Mouse (Mus musculus): ENCODE data around the gene Nhlrc4. TPM values are rescaled to one million over a fixed set of nuclear protein-coding genes. Genes with fewer than 3 reads are reported as not detected.

Gene Nhlrc4
- total RNA-seq, 2 experiments from 2014 or later = 0.19 TPM; not detected in 1

GRCm38 (mm10) chr17:25959630-25960467 lies 15.1 kb upstream of the Nhlrc4 start:
- intact Hi-C loops (cut with DNase I) = no loop called here
- no peak for DNase-seq

DNA sequence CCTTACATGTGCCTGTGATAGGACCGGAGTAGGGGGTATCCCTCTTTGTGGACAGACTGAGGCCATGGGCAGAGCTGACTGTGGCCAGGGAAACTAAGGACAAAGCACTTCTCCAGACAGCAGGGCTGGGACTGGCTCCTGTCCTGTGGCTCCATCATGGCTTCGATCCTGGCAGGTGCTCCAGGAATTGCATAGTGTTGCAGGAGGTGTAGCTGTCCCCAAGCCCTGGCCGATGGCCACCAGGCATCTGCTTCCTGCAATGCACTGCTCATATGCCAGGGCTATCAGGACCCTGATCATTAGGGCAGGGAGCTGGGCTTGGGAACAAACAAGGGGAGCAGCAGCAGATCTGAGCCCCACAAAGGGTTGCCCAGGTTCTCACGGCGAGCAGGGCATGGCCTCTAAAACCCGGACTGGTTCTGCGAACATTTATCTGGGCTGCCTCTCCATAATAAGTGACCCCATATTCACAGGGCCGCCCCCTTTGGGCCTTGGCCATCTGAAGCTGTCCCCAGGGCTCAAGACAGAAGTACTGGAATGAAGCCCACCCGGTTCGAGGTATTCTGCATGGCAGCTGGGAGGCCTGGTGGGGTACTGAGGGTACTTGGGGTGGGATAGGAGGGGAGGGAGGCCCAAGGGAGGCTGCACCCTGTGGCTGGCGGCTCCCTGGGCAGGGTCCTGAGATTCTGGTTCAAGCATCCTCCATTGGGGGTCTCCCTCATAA lies 14.2 kb upstream of the Nhlrc4 start:
- no peak for DNase-seq
- intact Hi-C loops (cut with DNase I) = no loop called here

- no peak for DNase-seq
- intact Hi-C loops (cut with DNase I) = no loop called here
Measured at GRCm38 (mm10) chr17:25957586-25958051, 12.9 kb upstream of the Nhlrc4 start.

DNA sequence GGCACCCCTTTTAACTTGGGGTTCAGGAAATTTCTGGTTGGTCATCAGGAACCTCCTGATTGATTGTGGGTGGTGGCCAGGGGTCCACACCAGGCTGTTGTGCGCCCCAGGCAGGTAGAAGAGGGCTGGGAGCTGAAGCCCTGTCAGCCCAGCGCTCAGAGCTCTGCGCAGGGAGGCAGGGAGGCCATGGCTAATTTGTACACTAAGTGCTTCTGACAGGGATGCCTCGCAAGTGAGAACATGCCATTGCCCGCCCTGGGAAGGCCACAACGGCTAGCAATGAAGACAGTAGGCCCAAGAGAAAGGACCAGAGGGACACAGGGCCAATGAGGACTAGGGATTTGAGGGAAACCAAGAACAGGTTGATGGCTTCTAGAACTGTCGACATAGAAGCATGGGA lies 11.9 kb upstream of the Nhlrc4 start:
- intact Hi-C loops (cut with DNase I) = no loop called here
- DNase-seq = no peak

DNA sequence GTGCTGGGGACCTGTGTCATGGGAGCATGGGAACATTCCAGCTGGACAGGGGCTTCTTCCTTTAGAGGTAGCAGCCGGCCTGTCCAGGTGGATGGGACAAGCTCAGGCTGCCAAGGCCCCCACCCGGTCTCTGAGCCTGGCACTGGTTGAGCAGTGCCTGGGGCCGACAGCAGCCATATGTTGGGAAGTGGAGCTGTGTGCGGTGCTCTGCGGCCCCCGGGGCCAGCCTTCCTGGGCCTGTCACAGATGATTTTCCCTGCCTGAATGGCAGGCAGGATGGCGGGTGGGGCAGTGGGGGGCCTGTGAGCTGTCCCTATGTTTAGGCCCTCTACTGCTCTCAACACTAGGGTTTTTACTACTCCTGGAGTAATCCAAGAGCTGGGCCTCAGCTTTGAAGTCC lies 11.4 kb upstream of the Nhlrc4 start:
- intact Hi-C loops (cut with DNase I) = no loop called here
- DNase-seq = no peak

DNA sequence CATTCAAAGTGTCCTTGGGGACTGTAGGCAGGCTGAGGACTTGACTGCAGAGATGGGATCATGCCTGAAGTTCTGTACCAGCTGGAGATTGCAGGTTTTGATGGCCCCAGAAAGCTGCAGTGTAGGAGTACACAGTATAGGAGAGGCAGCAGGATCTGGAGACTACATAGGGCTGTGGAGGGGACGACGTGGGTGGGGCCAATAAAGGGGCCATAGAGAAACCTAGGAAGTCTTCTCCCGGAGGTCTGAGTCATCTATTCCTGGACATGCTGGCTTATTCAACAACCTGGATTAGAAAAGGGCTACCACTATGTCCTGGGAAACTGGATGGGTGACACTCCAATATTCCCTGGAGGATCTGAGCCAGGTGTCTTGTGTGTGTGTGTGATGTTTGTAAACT lies 11.0 kb upstream of the Nhlrc4 start:
- intact Hi-C loops (cut with DNase I) = no loop called here
- no peak for DNase-seq

DNA sequence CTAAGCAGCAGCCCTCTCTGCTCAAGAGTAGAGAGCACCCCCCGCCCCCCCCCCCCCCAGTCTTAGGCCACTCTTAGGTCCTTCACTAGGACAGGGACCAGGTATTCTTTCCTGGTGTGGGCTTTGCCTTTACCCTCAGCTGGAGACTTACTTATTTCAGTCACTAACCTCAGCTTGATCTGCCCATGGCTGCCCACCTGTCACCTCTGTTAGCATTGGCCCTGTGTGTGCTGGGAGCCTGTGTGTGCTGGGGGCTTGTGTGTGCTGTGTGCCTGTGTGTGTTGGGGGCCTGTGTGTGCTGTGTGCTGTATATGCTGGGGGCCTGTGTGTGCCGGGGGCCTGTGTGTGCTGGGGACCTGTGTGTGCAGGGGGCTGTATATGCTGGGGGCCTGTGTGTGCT lies 9.9 kb upstream of the Nhlrc4 start:
- no peak for DNase-seq
- intact Hi-C loops (cut with DNase I) = no loop called here

GRCm38 (mm10) chr17:25953161-25953560 lies 8.4 kb upstream of the Nhlrc4 start:
- DNase-seq = no peak
- intact Hi-C loops (cut with DNase I) = no loop called here

- intact Hi-C loops (cut with DNase I) = no loop called here
- no peak for DNase-seq
Measured at GRCm38 (mm10) chr17:25951803-25952623, 7.3 kb upstream of the Nhlrc4 start, which contains the start of gene A930017K11Rik. Gene A930017K11Rik, minus strand, starts transcription at chr17:25952565.

GRCm38 (mm10) chr17:25951225-25951802 lies 6.6 kb upstream of the Nhlrc4 start:
- DNase-seq = no peak
- intact Hi-C loops (cut with DNase I) = no loop called here

- no peak for DNase-seq
- intact Hi-C loops (cut with DNase I) = no loop called here
Measured at GRCm38 (mm10) chr17:25950706-25951105, 5.9 kb upstream of the Nhlrc4 start.

- no peak for DNase-seq
Measured at GRCm38 (mm10) chr17:25949981-25950380, 5.2 kb upstream of the Nhlrc4 start.

GRCm38 (mm10) chr17:25948051-25948450 lies 3.3 kb upstream of the Nhlrc4 start:
- intact Hi-C loops (cut with DNase I) = no loop called here
- DNase-seq = no peak

More at GRCm38 (mm10) chr17:25949981-25950380, 5.2 kb upstream of the Nhlrc4 start:
- intact Hi-C loops (cut with DNase I) = no loop called here

DNA sequence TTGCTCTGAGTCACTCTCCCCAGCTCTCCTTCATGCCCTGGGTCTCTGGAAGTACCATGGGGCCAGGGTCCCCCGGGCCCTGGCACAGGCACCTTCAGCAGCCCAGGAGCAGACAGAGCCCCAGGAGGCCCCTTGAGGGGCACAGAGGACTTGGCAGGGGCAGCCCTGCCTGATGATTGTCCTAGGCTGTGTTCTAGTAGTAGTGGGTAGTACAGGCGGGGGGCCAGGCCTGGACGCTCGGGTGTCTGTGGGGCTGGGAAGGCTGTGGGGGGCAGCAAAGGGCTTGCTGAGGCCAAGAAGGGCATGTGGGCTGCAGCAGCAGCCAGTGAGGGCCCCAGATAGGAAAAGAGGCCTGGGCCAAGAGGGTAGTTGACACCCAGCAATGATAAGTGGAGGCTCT lies 2.8 kb upstream of the Nhlrc4 start:
- intact Hi-C loops (cut with DNase I) = no loop called here
- DNase-seq = no peak

DNA sequence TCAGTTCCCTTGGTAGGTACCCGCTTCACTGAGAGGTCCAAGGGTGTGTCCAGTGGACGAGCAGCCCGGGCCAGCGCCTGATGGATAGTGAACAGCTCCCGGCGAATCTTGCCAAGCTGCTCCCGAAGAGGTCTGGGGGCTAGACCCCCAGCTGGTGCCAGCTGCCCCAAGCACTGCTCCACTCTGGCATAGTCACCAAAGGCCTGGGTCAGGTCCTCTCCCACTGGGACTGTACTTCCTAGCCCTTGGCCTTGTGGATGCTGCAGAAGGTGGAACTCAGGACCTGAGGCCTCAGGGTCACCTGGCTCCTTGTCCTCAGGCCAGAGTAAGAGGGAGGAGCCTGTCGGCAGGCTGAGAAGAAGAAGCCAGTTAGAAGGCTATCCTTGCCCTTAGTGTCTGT lies 2.1 kb upstream of the Nhlrc4 start:
- intact Hi-C loops (cut with DNase I) = no loop called here

DNA sequence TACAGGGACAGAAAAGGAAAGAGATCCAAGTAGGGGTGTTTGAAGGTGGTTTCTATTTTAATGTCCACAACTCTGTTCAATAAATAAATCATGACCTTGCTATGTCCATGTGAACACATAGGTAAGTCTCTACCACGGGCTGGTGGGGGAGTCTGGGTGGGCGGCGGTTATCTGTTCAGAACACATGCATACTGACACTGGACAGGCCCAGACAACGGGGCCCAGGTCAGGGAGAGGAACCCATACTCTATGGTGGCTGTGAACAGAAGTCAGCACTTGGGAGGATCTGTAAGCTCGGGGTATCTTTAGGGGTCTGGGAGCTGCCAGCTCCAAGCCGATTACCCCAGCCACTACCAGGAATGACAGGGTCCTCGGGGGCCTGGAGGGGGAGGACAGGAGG lies 1.6 kb upstream of the Nhlrc4 start:
- intact Hi-C loops (cut with DNase I) = no loop called here
- no peak for DNase-seq

More for the DNA sequence above, 2.1 kb upstream of the Nhlrc4 start:
- no peak for DNase-seq

DNA sequence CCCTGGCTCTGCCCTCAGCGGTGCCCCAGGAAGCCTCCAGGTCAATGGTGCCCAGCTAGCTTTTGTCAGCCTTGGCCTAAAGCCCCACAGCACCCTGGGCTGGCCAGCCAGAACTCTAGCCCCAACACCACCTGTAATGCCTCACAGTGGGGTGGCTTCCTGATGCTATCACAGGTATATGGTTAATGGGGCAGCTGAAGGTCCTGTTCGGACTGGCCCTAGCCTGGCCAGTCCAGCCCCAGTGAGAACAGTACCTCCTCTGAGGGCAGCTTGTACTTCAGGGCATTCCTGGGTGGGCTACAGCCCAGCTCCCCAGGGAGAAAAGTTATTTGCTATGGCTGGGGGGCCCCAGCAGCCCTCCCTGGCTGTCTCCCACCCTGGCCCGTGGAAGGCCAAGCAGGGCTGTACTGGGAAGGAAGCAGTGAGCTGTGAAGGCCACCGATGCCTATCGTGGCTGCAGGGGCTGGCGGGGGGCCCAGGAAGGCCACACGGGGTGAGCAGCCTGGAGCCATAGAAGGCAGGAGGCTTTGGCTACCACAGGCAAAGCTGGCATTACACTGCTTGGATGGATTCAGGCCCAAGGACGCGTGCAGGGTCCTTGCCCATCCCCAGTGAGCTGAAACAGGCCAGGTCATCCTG lies 875 bp upstream of the Nhlrc4 start:
- intact Hi-C loops (cut with DNase I) = no loop called here
- DNase-seq = peak; percentile 16 to 36

GRCm38 (mm10) chr17:25943769-25944168 lies 992 bp downstream of the Nhlrc4 start:
- DNase-seq = no peak
- intact Hi-C loops (cut with DNase I) = loop anchor here (5.0 kb wide), 2 partner anchors 39 to 681 kb away; no protein-coding TSS in a partner anchor

DNA sequence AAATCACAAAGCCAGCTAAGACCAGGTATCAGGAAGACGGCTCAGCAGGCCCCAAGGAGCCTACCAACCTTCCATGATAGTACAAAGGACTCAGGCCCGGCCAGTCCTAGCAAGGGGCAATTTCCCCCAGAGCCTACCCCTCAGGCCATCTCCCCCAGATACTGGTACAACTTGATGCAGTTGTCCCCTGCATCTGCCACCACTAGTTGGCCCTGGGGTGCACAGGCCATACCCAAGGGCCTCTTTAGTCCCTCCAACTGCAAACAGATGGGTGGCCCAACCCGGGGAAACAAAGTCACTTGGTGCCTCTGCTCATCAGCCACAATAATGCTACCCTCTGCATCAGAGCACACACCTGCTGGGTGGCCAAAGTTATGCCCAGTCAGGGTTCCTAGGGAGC lies 1.5 kb downstream of the Nhlrc4 start:
- intact Hi-C loops (cut with DNase I) = loop anchor here (5.0 kb wide), 2 partner anchors 39 to 681 kb away; no protein-coding TSS in a partner anchor
- DNase-seq = no peak

All from heart, postnatal 36 days (tissue).